Mouse (Mus musculus): ENCODE measurements around the gene Chrna7. TPM values are rescaled to one million over a fixed set of nuclear protein-coding genes. Genes with fewer than 3 reads are reported as not detected.

Gene Chrna7
- under 1 TPM in 1 of 26 experiments, not detected in 25; 0.28 TPM for total RNA-seq (2018; cell fraction: chromatin; rRNA removed)
- total RNA-seq (2018; cell fraction: cytosol; rRNA removed) = not detected
- total RNA-seq (2018; cell fraction: nucleus; rRNA removed) = not detected
- polyA plus RNA-seq (2018) = not detected in 3 replicates

- Histone ChIP-seq H3K4me3 (ENCODE audit: inconsistent target) (no peak within 1 kb of the TSS), H3K79me2 (ENCODE audit: inconsistent target) (no peaks in the 10 kb centered on the region), H3K36me3 (ENCODE audit: inconsistent target) (no peaks in the 10 kb centered on the region), H3K27ac (no peak within 1 kb of the TSS)
- WGBS (ENCODE audit: missing documents) = 3% methylated on average over 64 of the region's 73 CpGs
Observed at GRCm38 (mm10) chr7:63212084-63212723, at the start of gene Chrna7. Chrna7 (minus strand) TSS chr7:63212569.

- Histone ChIP-seq H3K27ac (no peak overlapping the region), H3K79me2 (ENCODE audit: inconsistent target) (no peaks in the 10 kb centered on the region), H3K4me3 (ENCODE audit: inconsistent target) (no peak overlapping the region), H3K36me3 (ENCODE audit: inconsistent target) (no peaks in the 10 kb centered on the region)
- WGBS (ENCODE audit: missing documents) = 90% methylated on average over 2 of the region's 2 CpGs
Observed at GRCm38 (mm10) chr7:63249404-63249803, 37.0 kb upstream of the Chrna7 start.

- 79% methylated on average over 3 of the region's 3 CpGs for WGBS (ENCODE audit: missing documents)
- Histone ChIP-seq H3K79me2 (ENCODE audit: inconsistent target) (no peaks in the 10 kb centered on the region), H3K4me3 (ENCODE audit: inconsistent target) (no peak overlapping the region), H3K36me3 (ENCODE audit: inconsistent target) (no peaks in the 10 kb centered on the region), H3K27ac (no peak overlapping the region)
Observed at GRCm38 (mm10) chr7:63237852-63238516, 25.6 kb upstream of the Chrna7 start.

- no peak overlapping the region for H3K4me3 ChIP-seq (ENCODE audit: inconsistent target)
- WGBS (ENCODE audit: missing documents) = 53% methylated on average over 5 of the region's 7 CpGs
- H3K79me2 ChIP-seq (ENCODE audit: inconsistent target) = no peaks in the 10 kb centered on the region
- no peak overlapping the region for H3K27ac ChIP-seq
- no peaks in the 10 kb centered on the region for H3K36me3 ChIP-seq (ENCODE audit: inconsistent target)
Observed at GRCm38 (mm10) chr7:63225066-63225780, 12.9 kb upstream of the Chrna7 start.

- H3K79me2 ChIP-seq (ENCODE audit: inconsistent target) = no peaks in the 10 kb centered on the region
- no peak overlapping the region for H3K4me3 ChIP-seq (ENCODE audit: inconsistent target)
- H3K36me3 ChIP-seq (ENCODE audit: inconsistent target) = no peaks in the 10 kb centered on the region
- 4% methylated on average over 13 of the region's 13 CpGs for WGBS (ENCODE audit: missing documents)
- no peak overlapping the region for H3K27ac ChIP-seq
Observed at GRCm38 (mm10) chr7:63211641-63212083, 707 bp downstream of the Chrna7 start.

- Histone ChIP-seq H3K79me2 (ENCODE audit: inconsistent target) (no peaks in the 10 kb centered on the region), H3K27ac (no peak overlapping the region), H3K36me3 (ENCODE audit: inconsistent target) (no peaks in the 10 kb centered on the region), H3K4me3 (ENCODE audit: inconsistent target) (no peak overlapping the region)
- 26% methylated on average over 4 of the region's 4 CpGs for WGBS (ENCODE audit: missing documents)
Observed at GRCm38 (mm10) chr7:63209501-63209900, 2.9 kb downstream of the Chrna7 start.

GRCm38 (mm10) chr7:63207137-63207536 is 5.2 kb downstream of the Chrna7 start:
- Histone ChIP-seq H3K36me3 (ENCODE audit: inconsistent target) (no peaks in the 10 kb centered on the region), H3K27ac (no peak overlapping the region), H3K79me2 (ENCODE audit: inconsistent target) (no peaks in the 10 kb centered on the region), H3K4me3 (ENCODE audit: inconsistent target) (no peak overlapping the region)
- 48% methylated on average over 2 of the region's 2 CpGs for WGBS (ENCODE audit: missing documents)

- 66% methylated on average over 2 of the region's 2 CpGs for WGBS (ENCODE audit: missing documents)
- no peak overlapping the region for H3K4me3 ChIP-seq (ENCODE audit: inconsistent target)
Observed at GRCm38 (mm10) chr7:63195560-63195959, 16.8 kb downstream of the Chrna7 start.

GRCm38 (mm10) chr7:63189647-63190534 is 22.5 kb downstream of the Chrna7 start:
- H3K4me3 ChIP-seq (ENCODE audit: inconsistent target) = no peak overlapping the region
- WGBS (ENCODE audit: missing documents) = 89% methylated on average over 13 of the region's 13 CpGs
- no peaks in the 10 kb centered on the region for H3K79me2 ChIP-seq (ENCODE audit: inconsistent target)
- no peak overlapping the region for H3K27ac ChIP-seq
- H3K36me3 ChIP-seq (ENCODE audit: inconsistent target) = no peaks in the 10 kb centered on the region

More at GRCm38 (mm10) chr7:63195560-63195959, 16.8 kb downstream of the Chrna7 start:
- Histone ChIP-seq H3K27ac (no peak overlapping the region), H3K36me3 (ENCODE audit: inconsistent target) (no peaks in the 10 kb centered on the region), H3K79me2 (ENCODE audit: inconsistent target) (no peaks in the 10 kb centered on the region)

GRCm38 (mm10) chr7:63170063-63170787 is 42.1 kb downstream of the Chrna7 start:
- WGBS (ENCODE audit: missing documents) = 62% methylated on average over 3 of the region's 3 CpGs
- Histone ChIP-seq H3K4me3 (ENCODE audit: inconsistent target) (no peak overlapping the region), H3K36me3 (ENCODE audit: inconsistent target) (no peaks in the 10 kb centered on the region)

GRCm38 (mm10) chr7:63164617-63165016 is 47.8 kb downstream of the Chrna7 start:
- no peaks in the 10 kb centered on the region for H3K36me3 ChIP-seq (ENCODE audit: inconsistent target)
- H3K79me2 ChIP-seq (ENCODE audit: inconsistent target) = no peaks in the 10 kb centered on the region
- no peak overlapping the region for H3K4me3 ChIP-seq (ENCODE audit: inconsistent target)
- no peak overlapping the region for H3K27ac ChIP-seq
- 78% methylated on average over 3 of the region's 3 CpGs for WGBS (ENCODE audit: missing documents)

More at GRCm38 (mm10) chr7:63170063-63170787, 42.1 kb downstream of the Chrna7 start:
- H3K79me2 ChIP-seq (ENCODE audit: inconsistent target) = no peaks in the 10 kb centered on the region
- H3K27ac ChIP-seq = no peak overlapping the region

GRCm38 (mm10) chr7:63162272-63162864 is 50.0 kb downstream of the Chrna7 start:
- H3K36me3 ChIP-seq (ENCODE audit: inconsistent target) = no peaks in the 10 kb centered on the region
- 81% methylated on average over 7 of the region's 7 CpGs for WGBS (ENCODE audit: missing documents)
- no peak overlapping the region for H3K4me3 ChIP-seq (ENCODE audit: inconsistent target)

GRCm38 (mm10) chr7:63153239-63153638 is 59.1 kb downstream of the Chrna7 start:
- H3K4me3 ChIP-seq (ENCODE audit: inconsistent target) = no peak overlapping the region
- no peaks in the 10 kb centered on the region for H3K79me2 ChIP-seq (ENCODE audit: inconsistent target)
- 64% methylated on average over 1 of the region's 1 CpGs for WGBS (ENCODE audit: missing documents)
- no peaks in the 10 kb centered on the region for H3K36me3 ChIP-seq (ENCODE audit: inconsistent target)
- H3K27ac ChIP-seq = no peak overlapping the region

More at GRCm38 (mm10) chr7:63162272-63162864, 50.0 kb downstream of the Chrna7 start:
- Histone ChIP-seq H3K27ac (no peak overlapping the region), H3K79me2 (ENCODE audit: inconsistent target) (no peaks in the 10 kb centered on the region)
